Mouse (Mus musculus) subcutaneous adipose tissue, adult 2 months (tissue): ENCODE results near the gene Gm19668. TPM values are rescaled to one million over a fixed set of nuclear protein-coding genes. Genes with fewer than 3 reads are reported as not detected.

Experiments
- polyA plus RNA-seq: library from polyadenylated mRNA; depleted of rRNA; stranded (reverse); fragments of >200 nt; gene quantifications from 2 replicates; pipeline ENCODE4 v1.2.3, GENCODE M21; 2012; ENCODE audit warnings: low replicate concordance; rRNA removed

The Gm19668 gene
- not detected in 2 replicates for polyA plus RNA-seq

DNA sequence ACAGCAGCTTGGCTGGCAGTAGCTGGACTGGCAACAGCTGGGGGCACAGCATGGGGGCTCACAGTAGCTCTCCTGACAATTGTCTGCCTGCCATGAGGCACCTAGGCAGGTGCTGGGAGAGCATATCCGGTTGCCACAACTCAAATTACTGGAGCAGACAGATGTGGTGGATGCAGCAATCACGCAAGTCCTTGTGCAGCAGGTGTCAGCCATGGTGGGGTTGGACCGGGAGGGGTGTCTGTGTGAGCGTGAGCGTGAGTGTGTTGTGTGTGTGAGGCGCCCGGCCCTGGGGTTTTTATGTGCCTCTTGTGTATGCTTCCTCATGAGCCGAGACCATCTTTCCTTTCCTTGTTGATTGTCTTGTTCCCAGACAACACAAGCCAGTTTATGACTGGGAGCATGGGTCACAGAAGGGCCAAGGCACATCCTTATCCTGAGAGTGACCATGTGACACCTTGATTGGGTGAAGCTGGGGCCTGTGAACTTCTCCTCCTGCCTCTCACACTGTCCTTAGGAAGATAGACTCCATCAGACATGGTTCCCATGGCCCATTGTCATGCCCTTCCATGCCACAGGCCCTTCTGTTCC, at the start of gene Gm19668:
Gm19668 (minus strand) TSS at position 213 of the 588 bp plus-strand sequence.

DNA sequence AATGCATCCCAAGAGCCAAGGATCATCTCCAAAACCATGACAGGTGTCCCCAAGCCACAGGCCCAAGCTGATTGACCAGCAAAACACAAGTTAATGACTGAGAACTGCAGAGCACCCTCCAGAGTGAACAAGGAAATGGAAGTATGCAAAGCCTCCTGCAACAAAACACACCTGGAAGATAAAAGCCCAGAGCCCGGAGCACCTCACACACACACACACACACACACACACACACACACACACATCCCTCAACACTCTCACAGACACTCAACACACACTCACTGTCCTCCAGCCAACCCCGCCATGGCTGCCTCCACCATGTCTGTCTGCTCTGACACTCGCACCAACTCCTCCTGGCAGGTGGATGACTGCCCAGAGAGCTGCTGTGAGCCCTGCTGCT, 47.6 kb upstream of the Gm19668 start, which contains the start of gene Gm36176:
Gm36176 (plus strand) TSS at position 301 of the 400 bp plus-strand sequence.

DNA sequence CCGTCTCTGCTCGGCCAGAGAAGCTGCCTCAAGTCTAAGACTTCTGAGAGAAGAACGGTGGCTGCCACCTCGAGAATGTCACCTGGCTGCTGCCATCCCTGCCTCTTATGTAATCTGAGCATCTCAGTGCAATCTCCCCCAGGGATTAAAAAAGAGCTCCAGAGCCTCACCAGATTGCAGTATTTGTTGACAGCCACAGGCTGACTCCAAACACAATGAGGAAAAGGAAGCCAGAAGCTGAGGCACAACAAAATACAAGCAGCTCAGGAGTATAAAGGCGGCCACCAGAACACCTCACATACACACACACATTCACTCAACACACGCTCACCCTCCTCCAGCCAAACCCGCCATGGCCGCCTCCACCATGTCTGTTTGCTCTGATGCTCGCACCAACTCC, 36.7 kb upstream of the Gm19668 start, which contains the start of gene Krtap10-10:
Krtap10-10 (plus strand) TSS at position 301 of the 400 bp plus-strand sequence.

DNA sequence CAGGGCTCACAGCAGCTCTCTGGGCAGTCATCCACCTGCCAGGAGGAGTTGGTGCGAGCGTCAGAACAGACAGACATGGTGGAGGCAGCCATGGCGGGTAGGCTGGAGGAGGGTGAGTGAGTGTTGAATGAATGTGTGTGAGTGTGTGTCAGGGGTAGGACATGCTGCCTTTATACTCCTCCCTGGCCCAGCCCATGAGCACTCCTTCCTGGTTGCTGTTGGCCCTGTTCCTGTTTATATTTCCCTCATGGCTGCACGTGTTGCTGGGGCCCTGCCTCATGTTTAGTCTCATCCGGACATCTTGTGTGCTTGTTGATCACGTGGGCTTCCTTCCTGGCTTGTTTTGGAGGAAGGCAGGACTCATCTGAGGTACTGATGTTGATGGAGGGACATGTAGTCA, 28.0 kb upstream of the Gm19668 start, which contains the start of gene Krtap10-4:
Krtap10-4 (minus strand) TSS at position 145 of the 400 bp plus-strand sequence.

DNA sequence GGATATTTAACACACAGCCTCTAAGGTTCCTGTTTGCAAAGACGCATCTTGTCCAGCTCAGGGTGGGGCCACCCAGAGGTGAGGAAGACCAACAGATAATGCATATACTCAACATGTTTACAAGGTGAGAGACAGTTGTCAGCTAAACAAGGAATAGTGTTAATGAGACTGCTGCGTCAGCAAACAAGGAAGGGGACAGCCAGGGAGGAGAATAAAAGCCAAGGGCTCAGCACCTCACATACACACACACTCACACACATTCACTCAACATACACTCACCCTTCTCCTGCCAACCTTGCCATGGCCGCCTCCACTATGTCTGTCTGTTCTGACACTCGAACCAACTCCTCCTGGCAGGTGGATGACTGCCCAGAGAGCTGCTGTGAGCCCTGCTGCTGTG, 15.4 kb upstream of the Gm19668 start, which contains the start of gene Gm2696:
Gm2696 (plus strand) TSS at position 301 of the 400 bp plus-strand sequence.

DNA sequence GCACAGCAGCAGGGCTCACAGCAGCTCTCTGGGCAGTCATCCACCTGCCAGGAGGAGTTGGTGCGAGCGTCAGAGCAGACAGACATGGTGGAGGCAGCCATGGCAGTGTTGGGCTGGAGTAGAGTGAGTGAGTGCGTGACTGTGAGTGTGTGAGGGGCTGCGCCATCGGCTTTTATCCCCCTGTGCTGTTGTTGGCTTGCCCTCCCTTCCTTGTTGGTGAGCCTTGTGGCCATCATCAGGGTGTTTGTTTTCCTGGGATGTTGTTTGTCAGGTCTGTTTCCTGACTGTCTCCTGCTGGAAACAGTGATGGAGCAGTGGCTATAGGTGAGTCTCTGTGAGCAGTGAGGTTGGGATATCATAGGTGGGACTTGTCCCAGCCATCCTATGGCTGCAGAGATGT, 12.8 kb upstream of the Gm19668 start, which contains the start of gene Gm9507:
Gm9507 (minus strand) TSS at position 101 of the 400 bp plus-strand sequence.

DNA sequence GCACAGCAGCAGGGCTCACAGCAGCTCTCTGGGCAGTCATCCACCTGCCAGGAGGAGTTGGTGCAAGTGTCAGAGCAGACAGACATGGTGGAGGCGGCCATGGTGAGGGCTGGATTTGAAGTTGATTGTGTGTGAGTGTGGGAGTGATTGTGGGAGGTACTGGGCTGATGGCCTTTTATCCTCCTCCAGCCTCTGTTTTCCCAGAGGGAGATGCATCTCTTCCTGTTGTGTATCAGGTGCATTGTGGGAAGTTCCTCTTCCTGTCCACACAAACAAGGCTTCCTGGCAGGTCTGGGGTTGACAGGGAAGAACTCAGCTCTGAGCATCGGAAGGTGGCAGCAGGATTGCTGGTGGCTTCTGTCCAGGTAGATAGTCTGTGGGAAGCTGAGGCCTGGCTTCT, 4.0 kb downstream of the Gm19668 start, which contains the start of gene Gm9639:
Gm9639 (minus strand) TSS at position 101 of the 400 bp plus-strand sequence.

DNA sequence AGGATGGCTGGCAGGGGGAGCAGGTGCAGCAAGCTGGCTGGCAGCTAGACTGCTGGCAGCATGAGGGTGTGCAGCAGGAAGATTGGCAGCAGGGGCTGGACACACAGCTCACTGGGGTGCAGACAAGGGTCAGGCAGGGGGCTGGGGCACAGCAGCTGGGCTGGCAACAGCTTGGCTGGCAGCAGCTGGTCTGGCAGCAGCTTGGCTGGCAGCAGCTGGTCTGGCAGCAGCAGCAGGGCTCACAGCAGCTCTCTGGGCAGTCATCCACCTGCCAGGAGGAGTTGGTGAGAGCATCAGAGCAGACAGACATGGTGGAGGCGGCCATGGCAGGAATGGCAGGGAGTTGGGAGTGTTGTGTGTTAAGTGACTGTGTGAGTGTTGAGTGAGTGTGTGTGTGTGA, 11.1 kb downstream of the Gm19668 start, which contains the start of gene Gm7137:
Gm7137 (minus strand) TSS at position 325 of the 400 bp plus-strand sequence.

DNA sequence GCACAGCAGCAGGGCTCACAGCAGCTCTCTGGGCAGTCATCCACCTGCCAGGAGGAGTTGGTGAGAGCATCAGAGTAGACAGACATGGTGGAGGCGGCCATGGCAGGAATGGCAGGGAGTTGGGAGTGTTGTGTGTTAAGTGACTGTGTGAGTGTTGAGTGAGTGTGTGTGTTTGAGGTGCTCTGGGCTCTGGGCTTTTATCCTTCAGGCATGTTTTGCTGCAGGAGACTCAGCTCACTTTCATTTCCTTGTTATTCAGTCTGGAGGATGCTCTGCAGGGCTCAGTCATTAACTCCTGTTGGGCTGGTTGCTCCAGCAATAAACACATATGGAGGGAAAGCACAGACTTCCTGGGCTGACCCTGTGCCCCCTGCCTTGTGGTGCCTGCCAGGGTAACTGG, 16.5 kb downstream of the Gm19668 start, which contains the start of gene Gm3250:
Gm3250 (minus strand) TSS at position 101 of the 400 bp plus-strand sequence.

DNA sequence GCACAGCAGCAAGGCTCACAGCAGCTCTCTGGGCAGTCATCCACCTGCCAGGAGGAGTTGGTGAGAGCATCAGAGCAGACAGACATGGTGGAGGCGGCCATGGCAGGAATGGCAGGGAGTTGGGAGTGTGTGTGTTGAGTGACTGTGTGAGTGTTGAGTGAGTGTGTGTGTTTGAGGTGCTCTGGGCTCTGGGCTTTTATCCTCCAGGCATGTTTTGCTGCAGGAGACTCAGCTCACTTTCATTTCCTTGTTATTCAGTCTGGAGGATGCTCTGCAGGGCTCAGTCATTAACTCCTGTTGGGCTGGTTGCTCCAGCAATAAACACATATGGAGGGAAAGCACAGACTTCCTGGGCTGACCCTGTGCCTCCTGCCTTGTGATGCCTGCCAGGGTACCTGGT, 22.1 kb downstream of the Gm19668 start, which contains the start of gene Gm7138:
Gm7138 (minus strand) TSS at position 101 of the 400 bp plus-strand sequence.

DNA sequence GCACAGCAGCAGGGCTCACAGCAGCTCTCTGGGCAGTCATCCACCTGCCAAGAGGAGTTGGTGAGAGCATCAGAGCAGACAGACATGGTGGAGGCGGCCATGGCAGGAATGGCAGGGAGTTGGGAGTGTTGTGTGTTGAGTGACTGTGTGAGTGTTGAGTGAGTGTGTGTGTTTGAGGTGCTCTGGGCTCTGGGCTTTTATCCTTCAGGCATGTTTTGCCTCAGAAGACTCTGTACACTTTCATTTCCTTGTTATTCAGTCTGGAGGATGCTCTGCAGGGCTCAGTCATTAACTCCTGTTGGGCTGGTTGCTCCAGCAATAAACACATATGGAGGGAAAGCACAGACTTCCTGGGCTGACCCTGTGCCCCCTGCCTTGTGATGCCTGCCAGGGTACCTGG, 27.7 kb downstream of the Gm19668 start, which contains the start of gene Gm3238:
Gm3238 (minus strand) TSS at position 101 of the 400 bp plus-strand sequence.

DNA sequence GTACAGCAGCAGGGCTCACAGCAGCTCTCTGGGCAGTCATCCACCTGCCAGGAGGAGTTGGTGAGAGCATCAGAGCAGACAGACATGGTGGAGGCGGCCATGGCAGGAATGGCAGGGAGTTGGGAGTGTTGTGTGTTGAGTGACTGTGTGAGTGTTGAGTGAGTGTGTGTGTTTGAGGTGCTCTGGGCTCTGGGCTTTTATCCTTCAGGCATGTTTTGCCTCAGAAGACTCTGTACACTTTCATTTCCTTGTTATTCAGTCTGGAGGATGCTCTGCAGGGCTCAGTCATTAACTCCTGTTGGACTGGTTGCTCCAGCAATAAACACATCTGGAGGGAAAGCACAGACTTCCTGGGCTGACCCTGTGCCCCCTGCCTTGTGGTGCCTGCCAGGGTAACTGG, 39.4 kb downstream of the Gm19668 start, which contains the start of gene Gm3233:
Gm3233 (minus strand) TSS at position 101 of the 400 bp plus-strand sequence.

DNA sequence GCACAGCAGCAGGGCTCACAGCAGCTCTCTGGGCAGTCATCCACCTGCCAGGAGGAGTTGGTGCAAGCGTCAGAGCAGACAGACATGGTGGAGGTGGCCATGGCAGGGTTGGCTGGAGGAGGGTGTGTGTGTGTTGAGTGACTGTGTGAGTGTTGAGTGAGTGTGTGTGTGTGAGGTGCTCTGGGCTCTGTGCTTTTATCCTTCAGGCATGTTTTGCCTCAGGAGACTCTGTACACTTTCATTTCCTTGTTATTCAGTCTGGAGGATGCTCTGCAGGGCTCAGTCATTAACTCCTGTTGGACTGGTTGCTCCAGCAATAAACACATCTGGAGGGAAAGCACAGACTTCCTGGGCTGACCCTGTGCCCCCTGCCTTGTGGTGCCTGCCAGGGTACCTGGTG, 47.7 kb downstream of the Gm19668 start, which contains the start of gene Gm9736:
Gm9736 (minus strand) TSS at position 101 of the 400 bp plus-strand sequence.

Other genes starting within 250 kb of the Gm19668 start
- gene Pttg1ip, start 217.4 kb downstream of the Gm19668 start, polyA plus RNA-seq = 234 and 258 TPM in 2 replicates
- gene Sumo3, start 193.0 kb downstream of the Gm19668 start, polyA plus RNA-seq = 253 and 352 TPM in 2 replicates
- gene Gm49325, start 192.9 kb downstream of the Gm19668 start, polyA plus RNA-seq = 0.84 TPM in 1 of 2 replicates, not detected in the other
- gene Ube2g2, start 176.9 kb downstream of the Gm19668 start, polyA plus RNA-seq = 60.5 and 66.2 TPM in 2 replicates
- gene Tspear, start 112.6 kb downstream of the Gm19668 start, polyA plus RNA-seq = 1.1 TPM in 1 of 2 replicates, not detected in the other
- gene Gm19402, start 108.4 kb downstream of the Gm19668 start, polyA plus RNA-seq = not detected in 2 replicates
- not detected in 2 replicates for gene Gm9508, start 101.9 kb downstream of the Gm19668 start, polyA plus RNA-seq
- gene Gm10272, start 92.5 kb downstream of the Gm19668 start, polyA plus RNA-seq = not detected in 2 replicates
- gene Gm10024, start 87.7 kb downstream of the Gm19668 start, polyA plus RNA-seq = not detected in 2 replicates
- gene Gm10142, start 83.3 kb downstream of the Gm19668 start, polyA plus RNA-seq = not detected in 2 replicates
- not detected in 2 replicates for gene Krtap12-1, start 78.5 kb downstream of the Gm19668 start, polyA plus RNA-seq
- not detected in 2 replicates for gene Gm10100, start 72.6 kb downstream of the Gm19668 start, polyA plus RNA-seq
- not detected in 2 replicates for gene Gm18596, start 56.5 kb downstream of the Gm19668 start, polyA plus RNA-seq
- gene Gm9736, start 47.8 kb downstream of the Gm19668 start, polyA plus RNA-seq = not detected in 2 replicates
- not detected in 2 replicates for gene Gm3233, start 39.5 kb downstream of the Gm19668 start, polyA plus RNA-seq
- gene Gm3238, start 27.8 kb downstream of the Gm19668 start, polyA plus RNA-seq = not detected in 2 replicates
- not detected in 2 replicates for gene Gm7138, start 22.2 kb downstream of the Gm19668 start, polyA plus RNA-seq
- gene Gm3250, start 16.6 kb downstream of the Gm19668 start, polyA plus RNA-seq = not detected in 2 replicates
- gene Gm7137, start 10.9 kb downstream of the Gm19668 start, polyA plus RNA-seq = not detected in 2 replicates
- gene Gm9639, start 4.1 kb downstream of the Gm19668 start, polyA plus RNA-seq = not detected in 2 replicates
- gene Gm9507, start 12.7 kb upstream of the Gm19668 start, polyA plus RNA-seq = not detected in 2 replicates
- not detected in 2 replicates for gene Gm2696, start 15.5 kb upstream of the Gm19668 start, polyA plus RNA-seq
- gene Krtap10-4, start 28.0 kb upstream of the Gm19668 start, polyA plus RNA-seq = not detected in 2 replicates
- gene Krtap10-10, start 36.8 kb upstream of the Gm19668 start, polyA plus RNA-seq = not detected in 2 replicates
- not detected in 2 replicates for gene Gm36176, start 47.7 kb upstream of the Gm19668 start, polyA plus RNA-seq
- not detected in 2 replicates for gene Gm10318, start 53.7 kb upstream of the Gm19668 start, polyA plus RNA-seq
- not detected in 2 replicates for gene Gm3285, start 62.8 kb upstream of the Gm19668 start, polyA plus RNA-seq
- 7.8 and 12.9 TPM in 2 replicates for gene Lrrc3, start 103.4 kb upstream of the Gm19668 start, polyA plus RNA-seq
- gene Trpm2, start 171.4 kb upstream of the Gm19668 start, polyA plus RNA-seq = 0.69 and 2.5 TPM in 2 replicates
- gene 1810043G02Rik, start 179.4 kb upstream of the Gm19668 start, polyA plus RNA-seq = 57.2 and 59.7 TPM in 2 replicates
- 159 and 201 TPM in 2 replicates for gene Pfkl, start 210.9 kb upstream of the Gm19668 start, polyA plus RNA-seq
- gene Dnmt3l, start 242.8 kb upstream of the Gm19668 start, polyA plus RNA-seq = 6.6 and 13.6 TPM in 2 replicates
- gene Aire, start 244.5 kb upstream of the Gm19668 start, polyA plus RNA-seq = 0.19 TPM in 1 of 2 replicates, not detected in the other